9 mouse cellular contexts compared by ENCODE assay signal in the genomic region with DNA sequence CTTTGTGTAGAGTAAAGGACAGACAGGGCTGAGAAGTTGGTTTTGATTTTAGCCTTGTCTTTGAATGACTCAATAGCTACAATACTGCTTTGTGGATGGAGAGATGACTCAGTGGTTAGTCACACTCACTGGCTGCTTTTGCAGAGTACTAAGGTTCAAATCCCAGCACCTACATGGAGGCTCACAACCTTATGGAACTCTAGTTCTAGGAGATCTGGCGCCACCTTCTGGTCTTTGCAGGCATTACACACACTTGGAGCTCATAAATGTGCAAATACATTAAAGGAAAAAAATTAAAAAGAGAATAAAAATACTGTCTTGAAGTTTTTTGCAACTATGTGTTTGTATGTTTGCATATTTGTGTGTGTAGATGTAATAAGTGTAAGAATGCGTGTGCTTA. TPM values are rescaled to one million over a fixed set of nuclear protein-coding genes. Genes with fewer than 3 reads are reported as not detected.
DNase-seq lines count a peak whose midpoint lies in the region; ATAC-seq and TF ChIP-seq lines count a peak whose summit lies in the region.
"Had no signal": no experiment of that assay in that cellular context is flagged by ENCODE, and none has a peak within 500 bp of the region (broad histone marks: within the 10 kb centered on the region; RNA-seq: fewer than 3 reads in every experiment).

No protein-coding gene starts in this region.

- H3K36me3 ChIP-seq in MEL (ENCODE audit: control insufficient read depth in 1 of 2, insufficient read depth in 2 of 2, low read length in 2 of 2): peaks cover 19 to 29% of the 10 kb centered on the region in 2 experiments
- peaks cover 5% of the 10 kb centered on the region; the same call in 1 of the 2 replicates for H3K36me3 ChIP-seq in stomach, postnatal 0 days (ENCODE audit: control insufficient read depth, insufficient read depth, low read length)

- no peaks in the 10 kb centered on the region for H3K79me2 ChIP-seq in MEL (ENCODE audit: control insufficient read depth, insufficient read depth, low read length, poor library complexity)

- no peak for TF ChIP-seq EP300 in MEL (IDR thresholded peaks at IDR 0.05; ENCODE audit: low read depth in 1 of 2, low read length in 2 of 2)
- no peak for TF ChIP-seq EP300 in stomach, postnatal 0 days (optimal IDR thresholded peaks at IDR 0.05)

- WGBS in stomach, postnatal 0 days: 70% methylated on average over 2 of the region's 2 CpGs

- no peaks in the 10 kb centered on the region for H3K9me3 ChIP-seq in MEL (replicated peaks; ENCODE audit: insufficient read depth, low read length)
- H3K9me3 ChIP-seq in stomach, postnatal 0 days (ENCODE audit: control insufficient read depth, low read length): 0 out of 2 replicates have a peak, but pooled peaks cover 3% of the 10 kb centered on the region

- no peak overlapping the region for H3K27ac ChIP-seq in left cerebral cortex, adult 2 months
- H3K27ac ChIP-seq in MEL (ENCODE audit: control insufficient read depth, low read depth, low read length): no peak overlapping the region
- H3K27ac ChIP-seq in stomach, postnatal 0 days (replicated peaks): no peak overlapping the region
- H3K27ac ChIP-seq: macrophage had no signal

- intact Hi-C loops in left cerebral cortex, adult 2 months (cut with DNase I): no loop called here
- intact Hi-C loops in left cerebral cortex, postnatal 10 days (cut with DNase I): no loop called here
- intact Hi-C loops in gastrocnemius, postnatal 36 days (cut with DNase I): no loop called here

- no peak overlapping the region for H3K9ac ChIP-seq in MEL (ENCODE audit: control insufficient read depth, low read depth, low read length, poor library complexity, severe bottlenecking)
- no peak overlapping the region for H3K9ac ChIP-seq in stomach, postnatal 0 days (ENCODE audit: low read length)

- H3K4me2 ChIP-seq in stomach, postnatal 0 days (replicated peaks; ENCODE audit: low read depth): no peak overlapping the region

- ATAC-seq in stomach, postnatal 0 days (ENCODE audit: low FRiP score, low TSS enrichment): no peak

- DNase-seq in left cerebral cortex, adult 2 months (ENCODE audit: extremely low spot score in 1 of 2, low spot score in 2 of 2): no peak
- no peak for DNase-seq in left cerebral cortex, postnatal 10 days (ENCODE audit: extremely low spot score in 1 of 2, low spot score in 2 of 2)
- peak; percentile 80 for DNase-seq in MEL (ENCODE audit: low read depth, low spot score)
- DNase-seq in embryo, embryonic 10.5 days (ENCODE audit: low spot score): peak; percentile 31
- no peak for DNase-seq in stomach, postnatal 0 days (ENCODE audit: low spot score)
- no peak for DNase-seq in left cerebral cortex, adult 9 months (ENCODE audit: low spot score in 2 of 2)
- no peak for DNase-seq in gastrocnemius, postnatal 36 days

- peaks cover 14 to 18% of the 10 kb centered on the region in 2 experiments for H3K4me1 ChIP-seq in MEL (ENCODE audit: control insufficient read depth in 1 of 2, insufficient read depth in 2 of 2, low read length in 2 of 2)
- H3K4me1 ChIP-seq in stomach, postnatal 0 days (replicated peaks; ENCODE audit: control insufficient read depth, insufficient read depth): no peaks in the 10 kb centered on the region

- no peaks in the 10 kb centered on the region for H3K27me3 ChIP-seq in MEL (ENCODE audit: control insufficient read depth in 1 of 2, insufficient read depth in 2 of 2, low read length in 2 of 2)
- H3K27me3 ChIP-seq in stomach, postnatal 0 days (ENCODE audit: control insufficient read depth, insufficient read depth, low read length): no peaks in the 10 kb centered on the region

- no peak overlapping the region for H3K4me3 ChIP-seq in left cerebral cortex, adult 2 months
- no peak overlapping the region for H3K4me3 ChIP-seq in MEL (ENCODE audit: control insufficient read depth in 1 of 2, insufficient read depth in 1 of 2, low read depth in 2 of 2, low read length in 2 of 2)
- H3K4me3 ChIP-seq in stomach, postnatal 0 days (ENCODE audit: low read depth, low read length): no peak overlapping the region

- peak; percentile 53 for TF ChIP-seq CTCF in left cerebral cortex, adult 2 months (IDR thresholded peaks at IDR 0.05)
- TF ChIP-seq CTCF in MEL (IDR thresholded peaks at IDR 0.05 in 2 of 3, conservative IDR thresholded peaks at IDR 0.05 in 1 of 3; ENCODE audit: control insufficient read depth in 1 of 3, insufficient read depth in 1 of 3, low read depth in 2 of 3, low read length in 3 of 3, poor library complexity in 1 of 3, severe bottlenecking in 1 of 3): peak; percentile 62 to 81 (median 73)
- peak; percentile 63 for TF ChIP-seq CTCF in stomach, postnatal 0 days (IDR thresholded peaks at IDR 0.05; ENCODE audit: low read depth)

- no peak for TF ChIP-seq POLR2A in MEL (IDR thresholded peaks at IDR 0.05; ENCODE audit: control insufficient read depth in 1 of 2, insufficient read depth in 1 of 2, low read depth in 1 of 2, low read length in 2 of 2, poor library complexity in 1 of 2)

- peak; percentile 87 for TF ChIP-seq RAD21 in MEL (IDR thresholded peaks at IDR 0.05; ENCODE audit: low read depth, low read length)

TF ChIP-seq in MEL, 35 proteins besides CTCF, POLR2A, EP300 and RAD21:
- TF ChIP-seq MYB (IDR thresholded peaks at IDR 0.05; ENCODE audit: low read depth, low read length) (no peak), ZC3H11A (IDR thresholded peaks at IDR 0.05; ENCODE audit: low read depth, low read length) (peak; percentile 81), KAT2A (conservative IDR thresholded peaks at IDR 0.05; ENCODE audit: low read depth, low read length) (no peak), ETS1 (IDR thresholded peaks at IDR 0.05; ENCODE audit: low read depth, low read length) (no peak), SMC3 (IDR thresholded peaks at IDR 0.05; ENCODE audit: low read depth, low read length) (peak; percentile 87), TAL1 (IDR thresholded peaks at IDR 0.05; ENCODE audit: low read length) (no peak), E2F4 (IDR thresholded peaks at IDR 0.05; ENCODE audit: borderline replicate concordance, low read depth, low read length) (no peak)

RNA-seq across cellular contexts. Expression of gene Aldh8a1, which starts 39.9 kb away (rescaled TPM):
- total RNA-seq in left cerebral cortex, adult 2 months (2021): under 1 TPM; 0.14 to 0.40 TPM
- not detected for total RNA-seq in left cerebral cortex, postnatal 10 days (2021)
- total RNA-seq in MEL (2012; rRNA removed): 0.04 and 0.07 TPM in 2 replicates
- polyA plus RNA-seq in MEL (2012; ENCODE audit: insufficient read depth in 1 of 2, insufficient read length in 2 of 2, low read depth in 1 of 2, low replicate concordance in 2 of 2, missing spikeins in 1 of 2): under 1 TPM in 1 of 2 experiments, not detected in 1; 0.07 TPM
- 0.05 and 0.38 TPM in 2 replicates for polyA plus RNA-seq in stomach, postnatal 0 days (2015; fragmentation: Nextera tagmentation; extraction: Ambion mirVana)
- not detected for total RNA-seq in gastrocnemius, postnatal 36 days (2021)
- total RNA-seq: heart, adult 18-20 months had no signal
- polyA plus RNA-seq: macrophage had no signal

RNA-seq across cellular contexts. Expression of gene Hbs1l, which starts 41.4 kb away (rescaled TPM):
- 10 to 100 TPM; 66.3 to 70.9 TPM for total RNA-seq in left cerebral cortex, adult 2 months (2021)
- total RNA-seq in left cerebral cortex, postnatal 10 days (2021): 10 to 100 TPM; 86.4 to 87.6 TPM
- total RNA-seq in MEL (2012; rRNA removed): 115 and 133 TPM in 2 replicates
- polyA plus RNA-seq in MEL (2012; ENCODE audit: insufficient read depth in 1 of 2, insufficient read length in 2 of 2, low read depth in 1 of 2, low replicate concordance in 2 of 2, missing spikeins in 1 of 2): 100 to 1,000 TPM in 1 of 2 experiments, not detected in 1; 103 TPM
- polyA plus RNA-seq in stomach, postnatal 0 days (2015; fragmentation: Nextera tagmentation; extraction: Ambion mirVana): 42.7 and 44.8 TPM in 2 replicates
- total RNA-seq in gastrocnemius, postnatal 36 days (2021): 10 to 100 TPM; 61.0 to 61.7 TPM

Comparison
In these comparisons a context has a peak if more than half of its experiments do, and no peak if none do; other contexts are left out.
1. DNase-seq: peak in MEL (single experiment) and embryo, embryonic 10.5 days (single experiment); none in left cerebral cortex, adult 2 months (0 of 2), left cerebral cortex, postnatal 10 days (0 of 2), stomach, postnatal 0 days (single experiment), left cerebral cortex, adult 9 months (0 of 2) and gastrocnemius, postnatal 36 days (0 of 2).
2. Peak in every context shown above with its lines, with median percentiles within 50 percentile points of each other: CTCF ChIP-seq.